Mouse (Mus musculus) stomach, postnatal 0 days (tissue): ENCODE results near the gene Med24. TPM values are rescaled to one million over a fixed set of nuclear protein-coding genes. Genes with fewer than 3 reads are reported as not detected.

Source experiments
- ATAC-seq: fragments of 200-750 bp; cut with Nextera tagmentation; 2 replicates; pipeline ENCODE4 v1.8.0; 2017; ENCODE audit not compliant: low FRiP score, low TSS enrichment
- DNase-seq: peaks from one replicate; pipeline ENCODE4 v3.0.0-alpha.2; 2016; ENCODE audit warnings: low spot score
- H3K27ac ChIP-seq: fragments of 300-500 bp; sonication (generic); replicated peaks from 2 replicates; pipeline ENCODE4 v1.5.1; 2014; ENCODE audit warnings: mild to moderate bottlenecking, control low read depth
- H3K27me3 ChIP-seq: fragments of 300-500 bp; sonication (generic); 2 replicates; pipeline ENCODE4 v1.6.1; 2014; ENCODE audit warnings: low read length; ENCODE audit not compliant: control insufficient read depth, insufficient read depth
- H3K36me3 ChIP-seq: fragments of 300-500 bp; sonication (generic); 2 replicates; pipeline ENCODE4 v1.6.1; 2014; ENCODE audit warnings: low read length, mixed read lengths; ENCODE audit not compliant: control insufficient read depth, insufficient read depth
- H3K4me1 ChIP-seq: fragments of 300-500 bp; sonication (generic); replicated peaks from 2 replicates; pipeline ENCODE4 v1.6.1; 2014; ENCODE audit warnings: antibody characterized with exemption; ENCODE audit not compliant: control insufficient read depth, insufficient read depth
- H3K4me2 ChIP-seq: fragments of 300-500 bp; sonication (generic); replicated peaks from 2 replicates; pipeline ENCODE4 v1.6.1; 2014; ENCODE audit warnings: low read depth, mild to moderate bottlenecking, control low read depth, moderate library complexity
- H3K4me3 ChIP-seq: fragments of 300-500 bp; sonication (generic); 2 replicates; pipeline ENCODE4 v1.5.1; 2014; ENCODE audit warnings: low read depth, low read length, control low read depth
- H3K9ac ChIP-seq: fragments of 300-500 bp; sonication (generic); 2 replicates; pipeline ENCODE4 v1.6.1; 2014; ENCODE audit warnings: mild to moderate bottlenecking, low read length, control low read depth, mixed read lengths
- H3K9me3 ChIP-seq: fragments of 300-500 bp; sonication (generic); 2 replicates; pipeline ENCODE4 v1.6.1; 2016; ENCODE audit warnings: low read length; ENCODE audit not compliant: control insufficient read depth
- CTCF ChIP-seq: IDR thresholded peaks from 2 replicates; pipeline ENCODE4 v1.5.1; 2016; ENCODE audit warnings: antibody characterized with exemption, low read depth, mild to moderate bottlenecking, moderate library complexity
- EP300 ChIP-seq: optimal IDR thresholded peaks from 2 replicates; pipeline ENCODE3; 2016; ENCODE audit warnings: antibody characterized with exemption
- WGBS: fragments of 180-500 bp; shearing (Covaris S2); extraction: QIAGEN DNeasy Blood & Tissue Kit; methylation state at CpG from one replicate; pipeline ENCODE4 v1.1.7; 2014; 5-methylcytosine and 5-hydroxymethylcytosine counted together
- polyA plus RNA-seq: library from polyadenylated mRNA; unstranded; fragments of >200 nt; fragmentation: Nextera tagmentation; extraction: Ambion mirVana; gene quantifications from 2 replicates; pipeline ENCODE4 v1.2.1, GENCODE M21; 2015

The Med24 gene
- polyA plus RNA-seq, 1 experiment from 2014 or later: 16.5 TPM

DNA sequence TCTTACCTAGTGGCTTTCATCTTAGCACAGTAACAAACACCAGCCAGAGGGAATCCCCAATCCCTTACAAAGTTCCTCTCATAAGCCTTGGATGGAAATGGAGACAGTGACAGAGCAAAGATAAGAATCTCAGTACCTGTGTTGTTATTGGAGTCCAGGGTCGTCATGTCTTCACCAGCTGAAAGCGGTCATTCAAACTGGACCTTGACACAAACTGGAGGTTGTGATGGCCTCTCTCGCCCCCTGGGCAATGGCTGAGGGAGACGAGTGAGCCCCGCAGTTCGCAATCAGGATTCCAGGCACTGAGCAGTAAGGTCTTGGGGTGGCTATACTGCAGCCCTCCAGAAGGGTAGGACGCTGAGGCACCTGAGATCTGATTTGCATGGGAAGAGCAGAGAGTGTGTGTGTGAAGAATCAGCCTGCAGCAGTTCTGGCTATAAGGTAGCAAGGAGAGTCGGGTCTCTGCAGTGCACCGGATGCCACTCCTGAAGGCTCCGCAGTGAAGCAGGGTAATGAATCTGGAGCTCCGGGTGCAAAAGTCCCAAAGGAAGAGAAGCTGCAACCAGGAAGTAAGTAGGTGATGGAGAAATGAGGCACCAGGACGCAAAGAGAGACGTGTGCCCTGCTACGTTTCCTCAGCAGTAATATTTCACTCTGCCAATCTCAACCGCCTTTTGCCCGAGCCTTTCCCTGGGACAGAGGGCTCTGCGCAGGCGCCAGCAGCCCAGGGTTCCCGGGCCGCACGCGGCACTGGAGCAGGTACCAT lies 45.5 kb upstream of the Med24 start, which contains the start of gene Nr1d1:
Gene Nr1d1, minus strand, starts transcription at position 752 of the 766 bp plus-strand sequence.
- no peak for TF ChIP-seq CTCF
- under 1% methylated on average over 22 of the region's 22 CpGs for WGBS
- Histone ChIP-seq H3K4me2 (peak within 1 kb of the TSS; percentile 67), H3K36me3 (peaks cover 14% of the 10 kb centered on the region; the same call in 1 of the 2 replicates), H3K27me3 (no peaks in the 10 kb centered on the region), H3K27ac (peak within 1 kb of the TSS; percentile 95), H3K9me3 (no peaks in the 10 kb centered on the region), H3K4me3 (peak within 1 kb of the TSS; percentile 59), H3K9ac (peak within 1 kb of the TSS; percentile 82), H3K4me1 (peaks cover 16% of the 10 kb centered on the region)
- DNase-seq (no peak), ATAC-seq (no peak)

DNA sequence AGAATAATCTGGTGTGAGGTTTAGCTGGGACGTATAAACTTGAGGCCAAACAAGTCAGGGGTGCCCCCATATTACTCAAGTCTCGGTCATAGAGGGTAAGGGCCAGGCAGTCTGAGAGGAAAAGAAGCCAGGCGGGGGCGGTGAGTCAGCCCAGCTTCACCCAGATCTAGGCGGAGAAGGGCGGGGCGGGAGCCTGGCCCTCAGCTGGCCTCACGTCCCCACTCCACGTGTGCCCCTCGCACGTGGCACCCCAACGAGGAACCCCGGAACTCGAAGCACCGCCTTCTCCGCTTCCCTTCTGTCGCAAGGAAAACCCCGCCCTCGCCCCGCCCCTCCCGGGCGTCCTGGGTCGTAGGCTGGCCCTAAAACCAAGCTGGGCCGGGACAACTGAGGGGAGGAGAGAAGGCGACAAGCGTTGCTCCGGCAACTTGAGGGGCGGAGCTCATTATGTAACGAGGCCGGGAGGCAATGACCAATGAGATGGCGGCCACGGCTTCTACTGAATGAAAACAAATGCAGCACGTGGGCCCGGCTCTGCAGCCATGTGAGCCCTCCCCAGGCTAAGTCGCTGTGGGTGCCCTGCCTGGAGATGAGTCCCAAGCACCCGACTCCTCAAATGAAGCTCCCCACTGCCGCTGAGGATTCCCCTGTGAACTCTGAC lies 44.5 kb upstream of the Med24 start:
- Histone ChIP-seq H3K27me3 (no peaks in the 10 kb centered on the region), H3K9me3 (no peaks in the 10 kb centered on the region), H3K4me2 (peak overlapping the region; percentile 67), H3K4me1 (peaks cover 16% of the 10 kb centered on the region), H3K27ac (peak overlapping the region; percentile 95), H3K4me3 (peak overlapping the region; percentile 59), H3K9ac (peak overlapping the region; percentile 82), H3K36me3 (peaks cover 22% of the 10 kb centered on the region; the same call in 1 of the 2 replicates)
- DNase-seq: peak; percentile 100
- WGBS: 2% methylated on average over 37 of the region's 37 CpGs
- TF ChIP-seq EP300 (peak; percentile 64), CTCF (peak; percentile 38)
- ATAC-seq: peak; percentile 84

DNA sequence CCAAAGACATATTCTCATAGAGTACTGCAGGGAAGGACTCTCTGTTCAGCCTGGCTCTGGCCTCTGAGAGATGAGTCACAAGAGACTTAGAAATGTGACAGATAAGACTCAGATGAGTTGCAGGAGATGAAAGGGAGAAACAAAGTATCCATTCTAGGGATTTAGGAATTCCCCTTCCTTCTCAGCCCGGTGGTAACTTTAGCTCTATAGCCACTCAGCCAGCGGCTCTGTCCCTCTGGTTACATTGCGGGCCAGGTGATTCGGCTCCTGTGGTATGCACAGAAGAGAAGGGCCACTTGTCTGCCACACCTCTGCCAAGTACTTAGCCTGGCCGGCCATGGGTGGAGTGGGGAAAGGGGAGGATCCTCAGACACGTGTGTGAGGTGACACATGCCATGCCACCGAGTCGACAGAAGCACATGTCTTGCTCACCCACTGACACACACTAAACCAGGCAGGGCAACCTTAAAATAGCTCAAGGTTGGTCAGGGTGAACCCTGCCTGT lies 43.5 kb upstream of the Med24 start:
- H3K9ac ChIP-seq: no peak overlapping the region; the same call in 1 of the 2 replicates
- H3K9me3 ChIP-seq: no peaks in the 10 kb centered on the region
- peaks cover 16% of the 10 kb centered on the region for H3K4me1 ChIP-seq
- DNase-seq: peak; percentile 88
- H3K27ac ChIP-seq: peak overlapping the region; percentile 95
- H3K4me3 ChIP-seq: peak overlapping the region; percentile 59; the same call in 1 of the 2 replicates
- WGBS: 38% methylated on average over 8 of the region's 8 CpGs
- ATAC-seq: peak; percentile 56
- H3K27me3 ChIP-seq: no peaks in the 10 kb centered on the region
- peaks cover 23% of the 10 kb centered on the region; the same call in 1 of the 2 replicates for H3K36me3 ChIP-seq
- TF ChIP-seq EP300 (no peak), CTCF (no peak)
- peak overlapping the region; percentile 67 for H3K4me2 ChIP-seq

DNA sequence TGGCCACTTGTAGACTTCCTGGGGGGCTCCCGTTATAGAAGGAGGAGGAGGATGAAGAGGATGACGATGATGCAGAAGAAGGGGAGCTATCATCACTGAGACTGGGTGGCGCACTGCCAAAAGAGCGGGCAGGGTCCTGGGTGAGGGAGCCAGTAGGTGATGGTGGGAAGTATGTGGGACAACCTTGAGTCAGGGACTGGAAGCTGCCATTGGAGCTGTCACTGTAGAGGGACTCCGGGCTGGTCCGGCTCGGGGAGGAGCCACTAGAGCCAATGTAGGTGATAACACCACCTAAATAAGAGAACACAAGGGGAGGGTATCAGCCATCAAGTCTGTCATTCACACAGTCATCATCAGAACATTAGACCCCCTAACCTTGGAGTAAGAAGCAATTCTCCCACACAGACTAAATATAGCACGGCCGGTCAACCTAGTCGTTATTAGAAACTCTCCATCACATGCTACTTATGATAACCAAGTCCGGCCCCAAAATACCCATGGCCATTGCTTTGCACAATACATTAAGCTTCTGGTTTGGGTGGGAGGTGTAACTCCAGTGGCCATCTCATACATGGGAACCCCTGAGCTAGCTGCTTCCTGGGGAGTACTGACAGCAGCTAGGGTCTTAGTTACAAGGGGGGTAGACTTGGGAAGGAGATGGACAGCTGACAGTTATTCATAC lies 42.8 kb upstream of the Med24 start:
- Histone ChIP-seq H3K4me3 (no peak overlapping the region), H3K27ac (peak overlapping the region; percentile 95), H3K9ac (no peak overlapping the region; the same call in 1 of the 2 replicates), H3K9me3 (no peaks in the 10 kb centered on the region), H3K4me2 (peak overlapping the region; percentile 67), H3K36me3 (peaks cover 23% of the 10 kb centered on the region; the same call in 1 of the 2 replicates), H3K27me3 (no peaks in the 10 kb centered on the region), H3K4me1 (peaks cover 9% of the 10 kb centered on the region)
- 82% methylated on average over 11 of the region's 11 CpGs for WGBS
- ATAC-seq (no peak), DNase-seq (peak; percentile 25)
- TF ChIP-seq CTCF: no peak
- TF ChIP-seq EP300: no peak

DNA sequence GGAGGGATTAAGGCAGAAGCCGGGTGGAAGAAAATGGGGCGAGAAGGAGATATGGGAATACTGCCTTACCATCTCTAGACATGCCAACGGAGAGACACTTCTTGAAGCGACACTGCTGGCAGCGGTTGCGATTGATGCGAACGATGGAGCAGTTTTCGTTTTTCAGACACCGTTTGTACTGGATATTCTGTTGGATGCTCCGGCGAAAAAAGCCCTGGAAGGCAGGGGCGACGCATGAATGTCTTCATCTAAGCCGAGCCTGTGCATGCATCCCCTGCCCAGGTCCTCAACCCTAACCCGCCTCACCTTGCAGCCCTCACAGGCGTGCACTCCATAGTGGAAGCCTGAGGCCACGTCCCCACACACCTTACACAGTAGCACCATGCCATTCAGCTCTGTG lies 41.9 kb upstream of the Med24 start:
- no peak overlapping the region for H3K4me3 ChIP-seq
- no peaks in the 10 kb centered on the region for H3K9me3 ChIP-seq
- H3K27ac ChIP-seq: no peak overlapping the region
- no peak for TF ChIP-seq EP300
- TF ChIP-seq CTCF: no peak
- H3K9ac ChIP-seq: no peak overlapping the region
- ATAC-seq (no peak), DNase-seq (no peak)
- 91% methylated on average over 18 of the region's 18 CpGs for whole genome bisulfite sequencing
- no peaks in the 10 kb centered on the region for H3K27me3 ChIP-seq
- H3K4me2 ChIP-seq: no peak overlapping the region
- H3K36me3 ChIP-seq: peaks cover 26% of the 10 kb centered on the region; the same call in 1 of the 2 replicates
- H3K4me1 ChIP-seq: peaks cover 6% of the 10 kb centered on the region; the same call in 1 of the 2 replicates
